Mouse (Mus musculus) heart, embryonic 16.5 days (tissue): ENCODE data around the gene Cnn3. TPM values are rescaled to one million over a fixed set of nuclear protein-coding genes. Genes with fewer than 3 reads are reported as not detected.

Source experiments
- ATAC-seq: fragments of 200-750 bp; cut with Nextera tagmentation; replicated peaks from 2 replicates; pipeline ENCODE4 v1.8.0; 2017; ENCODE audit warnings: moderate number of reproducible peaks; ENCODE audit not compliant: insufficient read depth, low FRiP score; ENCODE audit errors: extremely low read depth
- H3K27ac ChIP-seq: fragments of 300-500 bp; sonication (generic); 2 replicates; pipeline ENCODE4 v1.5.1; 2014; ENCODE audit warnings: mild to moderate bottlenecking, low read length, control low read depth, moderate library complexity
- H3K27me3 ChIP-seq: fragments of 300-500 bp; sonication (generic); 2 replicates; pipeline ENCODE4 v1.6.1; 2014; ENCODE audit warnings: low read length, mixed read lengths; ENCODE audit not compliant: control insufficient read depth, insufficient read depth
- H3K36me3 ChIP-seq: fragments of 300-500 bp; sonication (generic); 2 replicates; pipeline ENCODE4 v1.6.1; 2014; ENCODE audit not compliant: control insufficient read depth, insufficient read depth
- H3K4me1 ChIP-seq: fragments of 300-500 bp; sonication (generic); 2 replicates; pipeline ENCODE4 v1.6.1; 2014; ENCODE audit warnings: low read length, mixed read lengths; ENCODE audit not compliant: control insufficient read depth, insufficient read depth
- H3K4me2 ChIP-seq: fragments of 300-500 bp; sonication (generic); 2 replicates; pipeline ENCODE4 v1.6.1; 2014; ENCODE audit warnings: low read depth, mild to moderate bottlenecking, control low read depth, low read length
- H3K4me3 ChIP-seq: fragments of 300-500 bp; sonication (generic); 2 replicates; pipeline ENCODE4 v1.5.1; 2014; ENCODE audit warnings: mild to moderate bottlenecking, control low read depth, low read length
- H3K9ac ChIP-seq: fragments of 300-500 bp; sonication (generic); 2 replicates; pipeline ENCODE4 v1.6.1; 2014; ENCODE audit warnings: low read length, control low read depth
- H3K9me3 ChIP-seq: fragments of 300-500 bp; sonication (generic); replicated peaks from 2 replicates; pipeline ENCODE4 v1.6.1; 2016; ENCODE audit warnings: low read length; ENCODE audit not compliant: control insufficient read depth
- WGBS: fragments of 180-500 bp; shearing (Covaris S2); extraction: QIAGEN DNeasy Blood & Tissue Kit; methylation state at CpG from one replicate; pipeline ENCODE4 v1.1.7; 2014; 5-methylcytosine and 5-hydroxymethylcytosine counted together
- polyA plus RNA-seq: library from polyadenylated mRNA; unstranded; fragments of >200 nt; fragmentation: Nextera tagmentation; extraction: Ambion mirVana; gene quantifications from 2 replicates; pipeline ENCODE4 v1.2.1, GENCODE M21; 2015

Cnn3 gene
- polyA plus RNA-seq, 1 experiment from 2014 or later, result 406 TPM

DNA sequence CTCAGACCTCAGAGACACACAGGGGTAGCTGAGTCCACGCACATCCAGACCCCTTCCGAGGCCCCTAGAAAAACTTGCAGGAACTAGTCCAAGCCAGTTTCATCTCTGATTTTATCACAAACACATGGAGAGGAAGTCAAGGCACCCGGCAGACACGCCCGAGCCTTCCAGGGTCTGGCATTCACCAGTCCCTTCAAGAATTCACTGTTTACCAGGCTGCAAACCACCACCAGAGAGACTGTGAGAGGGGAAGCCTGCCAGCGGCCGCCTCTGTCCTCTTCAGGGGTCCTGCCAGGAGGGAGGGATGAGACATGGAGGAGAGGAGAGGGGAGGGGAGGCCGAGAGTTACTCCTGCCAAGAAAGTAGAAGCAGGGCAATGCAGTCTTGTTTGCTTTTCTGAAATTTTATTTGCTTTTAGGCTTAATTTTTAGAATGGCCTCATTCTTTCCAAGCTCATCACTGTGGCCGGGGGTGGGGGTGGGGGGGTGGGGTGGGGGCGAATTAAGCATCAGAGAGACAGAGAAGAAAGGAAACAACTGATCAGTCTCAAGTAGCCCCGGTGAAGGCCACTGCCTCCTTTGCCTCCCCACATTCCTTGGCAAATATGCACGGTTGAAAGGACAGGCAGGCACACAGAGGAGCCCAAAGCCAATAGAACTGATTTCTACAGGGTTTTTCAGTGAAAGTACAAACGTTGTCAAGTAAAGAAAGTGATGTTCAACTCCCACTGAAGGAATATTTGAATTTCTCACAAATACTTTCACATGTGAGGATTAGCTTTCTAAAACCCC, 43.1 kb downstream of the Cnn3 start:
- H3K4me2 ChIP-seq, result peak overlapping the region; percentile 50
- H3K27ac ChIP-seq, result peak overlapping the region; percentile 42; the same call in 1 of the 2 replicates
- no peaks in the 10 kb centered on the region for H3K9me3 ChIP-seq
- no peaks in the 10 kb centered on the region for H3K36me3 ChIP-seq
- peaks cover 7% of the 10 kb centered on the region; the same call in 1 of the 2 replicates for H3K4me1 ChIP-seq
- WGBS, result 7% methylated on average over 13 of the region's 13 CpGs
- H3K27me3 ChIP-seq, result no peaks in the 10 kb centered on the region
- peak; percentile 33; the same call in 1 of the 2 replicates for ATAC-seq
- H3K4me3 ChIP-seq, result 0 out of 2 replicates have a peak overlapping the region, but pooled peaks have one; percentile 8
- H3K9ac ChIP-seq, result peak overlapping the region; percentile 55

DNA sequence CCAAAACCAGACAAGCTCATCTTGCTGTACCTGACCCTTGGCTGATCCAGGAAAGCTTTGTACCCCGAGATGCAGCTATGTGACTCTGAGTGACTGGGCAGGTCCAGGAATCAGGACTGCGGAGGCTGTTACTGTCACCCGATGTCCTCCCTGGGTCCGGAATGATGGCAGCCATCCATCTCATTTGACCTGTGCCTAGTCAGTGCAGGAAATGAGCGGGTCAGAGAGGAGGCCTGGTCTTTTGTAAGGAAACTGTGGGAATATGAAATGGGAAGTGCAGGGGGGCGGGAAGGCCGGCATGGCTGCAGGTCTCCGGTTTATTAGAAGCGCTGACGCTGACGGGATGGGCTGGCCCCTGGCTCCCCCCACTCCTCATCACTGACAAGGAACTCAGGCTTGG, 45.4 kb downstream of the Cnn3 start:
- Histone ChIP-seq H3K36me3 (no peaks in the 10 kb centered on the region), H3K4me2 (no peak overlapping the region), H3K27me3 (no peaks in the 10 kb centered on the region), H3K9me3 (no peaks in the 10 kb centered on the region), H3K9ac (no peak overlapping the region), H3K27ac (no peak overlapping the region), H3K4me3 (no peak overlapping the region), H3K4me1 (peaks cover 7% of the 10 kb centered on the region; the same call in 1 of the 2 replicates)
- ATAC-seq, result no peak
- WGBS, result 69% methylated on average over 11 of the region's 11 CpGs

DNA sequence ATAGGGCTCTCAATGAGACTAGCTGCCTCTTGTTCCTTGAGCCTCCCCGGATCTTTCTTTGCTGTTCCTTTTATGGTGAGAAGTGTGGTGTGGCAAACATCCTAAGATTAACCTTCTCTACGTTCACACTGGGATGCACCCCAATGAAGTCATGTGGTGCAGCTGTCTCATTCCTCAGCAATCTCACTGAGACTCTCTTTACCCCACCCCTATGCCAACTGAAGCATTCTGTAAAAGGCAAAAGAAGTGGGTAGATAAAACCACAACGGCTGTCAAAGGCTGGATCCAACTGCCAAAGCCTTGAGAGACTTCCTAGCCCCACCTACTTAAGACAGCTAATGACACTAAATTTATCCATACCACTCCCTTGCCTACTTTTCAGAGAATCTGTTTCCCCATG, 48.4 kb downstream of the Cnn3 start:
- no peaks in the 10 kb centered on the region for H3K9me3 ChIP-seq
- H3K4me2 ChIP-seq, result no peak overlapping the region
- no peaks in the 10 kb centered on the region for H3K4me1 ChIP-seq
- H3K9ac ChIP-seq, result no peak overlapping the region
- ATAC-seq, result peak; percentile 43
- H3K27me3 ChIP-seq, result no peaks in the 10 kb centered on the region
- H3K36me3 ChIP-seq, result no peaks in the 10 kb centered on the region
- no peak overlapping the region for H3K27ac ChIP-seq
- WGBS, result 43% methylated on average over 3 of the region's 3 CpGs
- no peak overlapping the region for H3K4me3 ChIP-seq

DNA sequence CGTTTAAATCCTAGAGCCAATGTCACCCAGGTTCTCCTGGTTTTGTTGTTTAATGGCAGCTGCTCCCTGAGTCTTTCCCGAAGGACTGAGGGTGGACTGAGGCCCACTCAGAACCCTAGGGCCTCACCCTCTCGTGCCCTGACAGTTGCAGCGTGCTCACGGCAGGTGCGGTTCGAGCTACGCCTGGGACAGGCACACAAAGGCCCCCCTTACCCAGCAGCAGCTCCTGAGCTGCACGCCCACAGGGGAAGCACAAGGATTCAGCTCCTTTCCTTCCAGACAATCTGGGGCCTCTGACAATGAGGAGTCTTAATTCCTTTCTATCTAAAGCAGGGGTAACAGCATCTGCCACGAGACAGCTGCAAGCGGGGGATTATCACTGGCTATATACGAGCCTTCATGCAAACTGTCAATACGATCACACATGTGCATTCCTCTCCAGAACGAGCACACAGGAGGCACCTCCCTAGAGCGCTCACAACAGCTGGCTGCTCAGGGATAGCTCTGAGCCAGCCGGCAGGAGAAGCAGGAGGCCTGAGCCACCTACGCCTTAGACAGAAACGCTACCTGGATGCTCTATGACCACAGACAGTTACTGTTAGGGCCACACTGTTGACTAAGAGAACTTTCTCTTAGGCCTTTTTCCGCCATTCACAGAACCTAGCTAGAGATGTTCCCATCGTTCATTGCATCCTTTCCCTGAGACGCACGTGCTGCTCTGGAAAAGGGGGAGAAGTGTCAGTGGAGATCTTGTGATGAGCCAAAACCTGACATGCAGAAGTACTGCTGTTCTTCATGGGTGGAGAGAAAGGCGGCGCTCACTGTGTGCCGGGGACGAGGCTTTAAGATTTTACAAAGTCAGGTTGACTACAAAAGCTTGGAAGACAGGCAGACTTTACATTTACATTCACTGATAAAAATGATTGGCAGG, 54.0 kb downstream of the Cnn3 start:
- Histone ChIP-seq H3K4me2 (no peak overlapping the region), H3K36me3 (no peaks in the 10 kb centered on the region), H3K27ac (no peak overlapping the region), H3K9me3 (no peaks in the 10 kb centered on the region), H3K4me1 (peaks cover 6% of the 10 kb centered on the region), H3K4me3 (no peak overlapping the region), H3K27me3 (no peaks in the 10 kb centered on the region), H3K9ac (no peak overlapping the region)
- no peak for ATAC-seq
- 60% methylated on average over 26 of the region's 26 CpGs for WGBS

DNA sequence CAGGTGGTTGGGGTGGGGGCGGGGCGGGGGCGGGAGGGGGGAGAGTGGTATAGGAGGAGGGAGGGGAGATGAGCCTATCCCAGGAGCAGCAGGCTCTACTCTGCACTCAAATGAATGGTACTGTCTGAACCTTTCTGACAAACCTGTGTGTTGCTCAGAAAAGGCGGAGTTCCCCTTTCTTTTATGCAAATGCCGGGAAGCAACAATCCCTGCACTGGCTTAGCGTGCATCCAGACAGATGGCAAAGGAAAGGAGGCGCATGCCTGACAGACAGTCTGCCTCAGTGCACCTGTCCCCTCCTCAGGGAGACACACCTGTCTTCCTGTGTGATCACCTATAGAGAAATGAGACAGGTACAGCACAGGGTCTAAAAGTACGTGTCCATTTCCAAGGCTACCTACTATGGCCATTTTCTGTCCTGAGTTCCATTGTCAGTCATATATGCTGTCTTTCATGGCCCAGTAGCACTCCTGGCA, 54.7 kb downstream of the Cnn3 start:
- 67% methylated on average over 6 of the region's 8 CpGs for WGBS
- ATAC-seq, result no peak
- H3K4me3 ChIP-seq, result no peak overlapping the region

DNA sequence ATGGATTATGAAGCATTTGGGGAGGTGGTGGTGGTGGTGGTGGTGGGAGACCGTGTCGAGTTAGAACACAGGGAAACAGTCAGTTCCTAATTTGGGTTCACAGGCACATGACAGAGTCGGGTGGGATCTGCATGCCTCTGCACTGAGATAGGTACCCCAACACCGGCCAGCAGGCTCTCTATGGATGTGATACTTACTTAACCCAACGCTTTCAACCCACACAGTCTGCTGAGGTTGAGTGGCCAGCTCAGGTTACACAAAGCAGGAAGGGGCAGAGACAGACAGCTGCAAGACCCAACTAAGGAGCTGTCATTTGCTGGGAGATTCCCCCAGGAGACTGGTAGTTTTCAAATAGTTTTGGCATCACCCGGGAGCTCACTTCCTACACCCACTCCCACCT, 55.3 kb downstream of the Cnn3 start:
- no peak for ATAC-seq
- no peak overlapping the region for H3K4me3 ChIP-seq
- no peaks in the 10 kb centered on the region for H3K9me3 ChIP-seq
- H3K36me3 ChIP-seq, result no peaks in the 10 kb centered on the region
- H3K27me3 ChIP-seq, result no peaks in the 10 kb centered on the region
- H3K27ac ChIP-seq, result no peak overlapping the region
- H3K4me2 ChIP-seq, result no peak overlapping the region
- peaks cover 6% of the 10 kb centered on the region for H3K4me1 ChIP-seq
- 17% methylated on average over 6 of the region's 6 CpGs for WGBS
- H3K9ac ChIP-seq, result no peak overlapping the region

More for the DNA sequence above, 54.7 kb downstream of the Cnn3 start:
- Histone ChIP-seq H3K9ac (no peak overlapping the region), H3K9me3 (no peaks in the 10 kb centered on the region), H3K27ac (no peak overlapping the region), H3K4me2 (no peak overlapping the region), H3K27me3 (no peaks in the 10 kb centered on the region), H3K4me1 (peaks cover 6% of the 10 kb centered on the region), H3K36me3 (no peaks in the 10 kb centered on the region)

DNA sequence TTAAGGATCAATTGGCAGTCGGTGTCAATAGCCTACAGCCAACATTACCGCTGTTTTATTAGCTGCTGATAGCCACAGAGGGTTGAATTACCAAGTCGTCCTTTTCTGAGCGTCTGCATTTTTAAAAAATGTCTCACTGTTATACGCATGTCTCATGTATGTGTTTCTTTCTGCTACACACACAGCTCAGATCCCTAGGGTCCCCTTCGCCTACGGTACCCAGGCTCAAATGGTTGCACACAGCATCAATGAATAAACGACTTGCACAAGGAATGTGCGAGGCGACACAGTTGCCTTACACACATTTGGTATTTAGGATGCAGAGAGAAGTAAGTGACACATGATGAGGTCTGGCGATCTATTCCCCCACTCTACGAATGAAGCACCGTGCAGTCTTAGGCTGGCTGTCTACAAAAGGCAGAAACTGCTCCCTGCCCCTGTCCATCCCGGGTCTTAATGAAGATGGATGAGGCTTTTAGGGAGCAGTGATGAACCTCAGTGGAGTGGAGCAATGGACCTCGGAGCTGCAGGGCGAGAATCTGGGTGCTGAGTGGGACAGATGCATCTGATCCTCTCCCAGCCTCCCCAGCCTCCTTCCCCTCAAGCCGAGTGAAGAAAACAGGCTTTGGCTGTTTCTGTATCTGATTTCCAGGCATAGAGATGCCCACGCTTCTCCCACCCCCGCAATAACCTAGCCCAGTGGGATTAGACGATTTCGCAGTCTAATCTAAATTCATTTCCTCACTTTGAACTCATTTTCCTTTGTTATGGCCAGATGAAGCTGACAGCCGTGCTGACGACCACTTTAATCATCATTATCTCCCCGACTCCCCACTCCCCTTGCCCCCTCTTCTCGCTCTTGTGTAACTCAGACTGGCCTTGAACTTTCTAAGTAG, 57.2 kb downstream of the Cnn3 start:
- no peaks in the 10 kb centered on the region for H3K27me3 ChIP-seq
- H3K4me1 ChIP-seq, result peaks cover 6% of the 10 kb centered on the region
- ATAC-seq, result no peak
- H3K9ac ChIP-seq, result no peak overlapping the region
- WGBS, result 57% methylated on average over 25 of the region's 25 CpGs
- H3K27ac ChIP-seq, result no peak overlapping the region
- H3K4me2 ChIP-seq, result no peak overlapping the region
- H3K36me3 ChIP-seq, result no peaks in the 10 kb centered on the region
- H3K9me3 ChIP-seq, result no peaks in the 10 kb centered on the region
- H3K4me3 ChIP-seq, result no peak overlapping the region

DNA sequence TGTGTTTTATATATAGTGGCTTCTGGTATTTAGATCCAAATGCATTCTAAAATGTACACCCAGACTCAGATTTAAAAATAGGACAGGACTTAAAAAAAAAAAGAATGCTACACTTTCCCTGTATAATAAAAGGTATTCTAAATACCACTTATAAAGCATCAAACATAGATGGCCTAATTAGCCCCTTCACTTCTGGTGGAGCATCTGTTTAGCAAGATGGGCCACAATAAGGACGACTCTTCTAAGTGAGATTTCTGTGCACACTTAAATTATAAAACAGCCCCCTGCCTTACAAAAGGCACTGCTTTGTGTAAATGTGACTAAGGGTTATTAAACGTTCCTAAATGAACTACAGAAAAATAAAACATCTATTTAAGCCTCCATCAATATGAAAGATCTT, 58.9 kb downstream of the Cnn3 start:
- no peaks in the 10 kb centered on the region for H3K9me3 ChIP-seq
- ATAC-seq, result no peak
- 79% methylated on average over 2 of the region's 2 CpGs for WGBS
- H3K36me3 ChIP-seq, result no peaks in the 10 kb centered on the region
- no peak overlapping the region for H3K27ac ChIP-seq
- no peak overlapping the region for H3K4me3 ChIP-seq
- H3K27me3 ChIP-seq, result no peaks in the 10 kb centered on the region
- H3K4me1 ChIP-seq, result peaks cover 18% of the 10 kb centered on the region
- H3K9ac ChIP-seq, result no peak overlapping the region
- H3K4me2 ChIP-seq, result no peak overlapping the region
